Mouse (Mus musculus) lung, postnatal 36 days (tissue): ENCODE data around the gene Cort.
"Not testable (repeated sequence)": the region's sequence is repeated elsewhere in the genome, so short reads cannot be mapped to it uniquely, and the experiment has no call there.

ENCODE experiments used
- DNase-seq: peaks from one replicate; pipeline ENCODE4 v3.0.0; 2022; ENCODE audit warnings: mixed read lengths

Gene Cort

DNA sequence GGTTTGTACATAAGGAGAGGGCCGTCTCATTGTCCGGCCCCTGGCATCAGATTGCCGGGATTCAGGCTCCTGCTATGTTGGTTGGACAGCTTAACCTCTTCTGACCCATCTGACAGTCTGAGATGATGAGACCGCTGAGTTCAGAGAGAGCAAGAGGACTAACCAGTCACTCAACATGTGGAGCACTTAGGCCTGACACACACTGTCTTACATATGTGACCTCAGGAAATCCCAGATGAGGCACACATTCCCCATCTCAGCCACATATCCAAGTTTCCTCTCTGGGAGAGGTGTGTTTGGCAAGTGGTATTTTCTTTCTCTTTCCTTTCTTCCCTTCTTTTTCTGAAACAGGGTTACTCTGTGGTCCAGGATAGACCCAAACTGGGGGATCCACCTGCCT, 18.6 kb upstream of the Cort start:
- no peak for DNase-seq

DNA sequence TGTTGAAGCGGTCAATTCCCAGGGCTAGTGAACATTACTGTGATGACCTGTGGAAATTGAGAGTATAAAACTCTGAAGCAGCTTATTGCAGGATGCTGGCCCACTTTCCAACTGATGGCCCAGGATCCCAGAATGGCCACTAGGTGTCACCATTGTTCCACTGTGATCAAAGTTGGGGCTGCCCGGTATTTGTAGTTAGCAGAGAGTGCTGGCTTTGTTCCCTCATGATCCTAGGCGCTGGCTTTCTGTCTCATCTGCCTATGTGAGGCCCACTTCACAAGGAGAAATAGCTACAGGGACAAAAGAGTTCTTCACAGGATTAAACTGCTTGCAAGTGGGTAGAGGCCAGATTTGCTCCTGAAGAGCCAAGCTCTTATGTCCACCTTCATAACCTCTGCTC, 17.9 kb upstream of the Cort start:
- DNase-seq: peak; percentile 89

DNA sequence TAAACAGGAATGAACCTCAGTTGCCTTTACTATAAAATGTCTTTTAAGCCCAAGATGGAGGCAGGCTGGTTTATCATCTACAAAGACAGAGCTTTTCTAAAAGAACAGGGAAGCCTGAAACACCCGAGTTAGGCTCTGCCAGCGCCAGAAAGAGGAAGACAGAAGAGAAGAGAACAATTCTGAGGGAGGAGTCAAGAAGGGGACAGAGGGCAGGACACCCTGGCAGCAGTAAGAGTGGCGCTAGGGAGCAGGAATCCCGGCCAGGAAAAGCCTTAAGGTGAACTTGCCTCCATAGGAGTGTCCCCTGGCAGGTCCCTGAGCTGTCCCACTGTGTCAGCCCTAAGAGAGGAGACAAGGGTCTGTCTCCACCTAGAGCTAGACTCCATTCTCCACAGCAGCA, 17.0 kb upstream of the Cort start:
- no peak for DNase-seq

DNA sequence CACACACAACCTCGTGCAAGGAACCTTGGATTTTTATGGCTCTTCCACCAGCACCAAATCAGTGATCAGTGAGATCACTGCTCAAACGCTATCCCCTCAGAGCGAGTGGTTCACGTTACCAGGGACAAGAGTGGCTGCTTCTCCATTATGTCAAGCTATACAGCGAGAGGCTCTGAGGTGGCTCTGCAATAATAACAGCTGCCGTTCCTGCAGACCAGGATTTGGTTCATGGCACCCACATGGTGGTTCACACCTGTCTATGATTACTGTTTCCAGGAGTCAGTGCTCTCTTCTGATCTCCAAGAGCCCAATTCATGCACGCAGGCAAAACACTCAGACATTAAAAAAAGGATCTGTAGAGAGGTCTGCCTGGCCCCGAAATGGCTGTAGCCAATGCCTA, 12.0 kb upstream of the Cort start:
- no peak for DNase-seq

DNA sequence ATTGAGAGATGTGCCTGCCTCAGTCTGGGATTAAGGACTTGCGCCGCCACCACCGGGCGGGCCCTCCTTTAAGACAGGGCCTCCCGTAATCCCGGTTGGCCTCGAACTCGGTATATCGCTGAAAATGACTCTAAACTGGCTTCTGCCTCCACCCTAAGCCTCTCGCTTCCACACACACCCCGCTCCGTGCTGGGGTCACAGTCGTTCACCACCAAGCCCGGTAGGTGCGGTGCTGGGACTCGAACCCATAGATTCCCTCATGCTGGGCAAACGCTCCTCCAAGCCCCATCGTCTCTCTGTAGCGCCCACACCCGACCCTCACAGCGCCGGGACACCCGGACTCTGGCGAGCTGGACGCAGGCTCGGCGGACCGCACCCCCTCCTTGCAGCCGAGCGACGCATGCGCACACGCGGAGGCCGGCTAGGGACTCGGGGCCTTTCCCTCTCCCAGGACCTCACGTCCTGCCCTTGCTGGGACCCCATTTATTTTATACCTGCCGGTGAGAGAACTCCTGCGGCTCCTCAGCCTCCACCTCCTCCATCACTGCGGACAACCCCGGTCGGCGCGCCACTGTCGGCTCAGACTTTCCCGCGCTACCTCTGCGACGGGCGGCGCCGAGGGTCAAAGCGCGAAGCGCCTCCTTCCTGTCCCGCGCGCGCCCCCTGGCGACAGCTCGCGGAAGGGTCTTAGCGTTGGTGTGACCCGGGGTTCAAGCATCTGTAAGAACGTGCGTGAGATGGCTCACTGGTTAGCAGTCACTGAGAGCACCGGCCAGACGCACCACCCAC, 10.6 kb upstream of the Cort start, which contains the start of gene Cenps:
Gene Cenps, minus strand, starts transcription at position 648 of the 789 bp plus-strand sequence.
- DNase-seq: peak; percentile 94

DNA sequence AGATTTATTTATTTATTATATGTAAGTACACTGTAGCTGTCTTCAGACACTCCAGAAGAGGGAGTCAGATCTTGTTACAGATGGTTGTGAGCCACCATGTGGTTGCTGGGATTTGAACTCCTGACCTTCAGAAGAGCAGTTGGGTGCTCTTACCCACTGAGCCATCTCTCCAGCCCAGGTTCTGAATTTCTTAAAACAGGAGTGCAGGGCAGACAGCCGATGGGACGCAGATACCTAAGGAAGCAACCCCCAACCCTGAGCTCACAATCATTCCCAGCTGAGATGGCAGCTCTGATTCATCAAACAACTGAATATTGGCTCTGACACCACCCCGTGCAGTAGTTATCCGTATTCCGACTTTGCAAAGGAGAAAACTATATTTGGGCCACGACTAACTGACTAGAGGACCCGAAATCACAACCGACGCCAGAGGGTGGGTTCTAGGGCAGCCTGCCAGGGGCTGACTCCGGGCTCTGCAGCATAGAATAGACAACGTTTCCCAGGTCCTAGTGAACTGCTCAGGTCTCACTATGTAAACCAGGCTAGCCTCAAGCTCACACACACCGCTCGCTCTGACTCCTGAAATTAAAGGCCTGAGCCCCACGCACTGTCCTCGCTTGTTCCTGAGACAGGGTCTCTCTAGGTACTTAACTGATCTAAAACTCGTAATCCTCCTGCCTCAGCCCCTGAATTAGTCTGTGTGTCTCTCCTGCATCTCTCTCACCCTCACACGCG, 9.7 kb upstream of the Cort start:
- DNase-seq: no peak

DNA sequence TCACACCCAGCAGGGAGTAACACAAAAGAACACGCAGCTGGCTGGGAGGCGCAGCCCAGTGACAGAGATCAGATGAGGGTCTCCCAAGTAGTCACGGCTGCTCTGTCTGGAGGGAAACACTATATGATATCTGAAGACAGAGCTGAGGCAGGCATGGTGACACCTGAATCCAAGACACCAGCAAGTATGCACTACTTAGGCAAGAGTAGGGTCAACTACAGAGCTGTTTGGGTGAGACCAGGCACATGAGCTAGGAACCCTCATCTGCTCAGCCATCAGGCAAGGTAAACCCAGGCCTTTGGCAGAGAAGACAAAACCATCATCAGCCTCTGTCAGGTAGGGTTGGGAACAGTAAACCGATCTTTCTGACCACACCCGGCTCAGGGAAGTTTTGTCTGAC, 6.8 kb upstream of the Cort start:
- DNase-seq: no peak

DNA sequence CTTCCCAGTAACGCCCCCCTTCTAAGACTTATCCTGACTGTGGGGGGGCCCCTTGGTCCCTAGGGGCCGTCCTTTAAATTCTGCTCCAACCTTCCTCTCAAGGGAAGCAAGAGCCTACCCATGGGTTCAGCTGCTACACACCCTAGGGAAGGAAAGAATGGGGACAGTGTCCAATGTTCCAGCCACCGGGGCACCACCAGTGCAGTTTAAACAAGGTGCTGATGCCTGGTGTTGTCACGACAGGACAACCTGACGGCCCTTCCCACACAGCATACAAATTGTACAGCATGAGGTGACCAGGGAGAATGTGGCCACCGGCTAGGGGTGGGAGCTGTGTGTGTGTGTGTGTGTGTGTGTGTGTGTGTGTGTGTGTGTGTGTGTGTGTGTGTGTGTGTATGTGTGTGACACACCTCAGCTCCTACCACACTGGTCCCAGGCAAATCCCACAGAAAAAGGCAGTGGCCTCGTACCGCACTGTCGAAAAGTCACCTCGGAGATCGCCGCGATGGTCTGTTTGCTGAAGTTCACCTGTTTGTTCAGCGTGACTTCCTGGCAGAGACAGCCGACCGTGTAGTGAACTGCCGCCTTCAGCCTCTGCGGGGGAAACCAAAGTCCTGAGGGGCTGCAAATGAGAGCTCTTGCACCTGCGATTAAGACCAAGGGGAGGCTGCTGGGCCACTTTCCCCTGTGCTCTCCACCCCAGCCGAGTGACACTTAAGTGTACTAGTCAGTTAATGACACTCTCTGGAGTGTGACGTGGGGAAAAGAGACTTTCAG, 5.4 kb upstream of the Cort start:
- peak; percentile 33 for DNase-seq

DNA sequence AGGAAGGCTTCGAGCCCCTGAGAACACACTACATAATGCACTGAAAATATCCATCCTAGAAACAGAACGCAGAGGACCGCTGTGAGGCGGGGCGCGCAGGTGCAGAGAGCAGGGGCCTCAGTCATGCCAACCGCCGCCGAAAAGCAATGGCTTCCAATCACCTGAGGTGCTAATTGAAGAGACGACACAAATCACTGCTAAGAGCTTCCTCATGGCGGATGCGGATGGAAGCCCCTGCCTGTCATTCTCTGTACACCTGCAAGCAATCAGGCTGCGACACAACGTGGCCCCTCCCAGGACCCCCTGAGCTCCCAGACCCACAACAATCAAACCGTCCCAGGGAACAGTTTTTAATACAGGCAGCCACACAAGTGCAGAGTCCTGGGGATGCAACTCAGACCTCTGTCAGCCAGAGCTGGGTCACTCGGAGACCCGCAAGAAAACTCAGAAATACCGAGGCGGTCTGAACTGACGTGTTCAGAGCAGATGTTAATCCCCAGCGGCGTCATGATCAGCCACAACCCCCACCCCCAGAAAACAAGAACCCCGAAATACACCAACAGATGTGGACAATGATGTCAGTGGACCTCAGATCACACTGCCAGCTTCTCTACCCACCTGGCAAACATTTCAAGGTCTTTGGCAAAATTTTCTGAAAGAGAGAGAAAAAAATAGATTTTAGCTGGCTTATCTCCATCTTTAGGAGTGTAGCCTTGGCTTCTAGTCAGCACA, 4.6 kb upstream of the Cort start:
- DNase-seq: no peak

DNA sequence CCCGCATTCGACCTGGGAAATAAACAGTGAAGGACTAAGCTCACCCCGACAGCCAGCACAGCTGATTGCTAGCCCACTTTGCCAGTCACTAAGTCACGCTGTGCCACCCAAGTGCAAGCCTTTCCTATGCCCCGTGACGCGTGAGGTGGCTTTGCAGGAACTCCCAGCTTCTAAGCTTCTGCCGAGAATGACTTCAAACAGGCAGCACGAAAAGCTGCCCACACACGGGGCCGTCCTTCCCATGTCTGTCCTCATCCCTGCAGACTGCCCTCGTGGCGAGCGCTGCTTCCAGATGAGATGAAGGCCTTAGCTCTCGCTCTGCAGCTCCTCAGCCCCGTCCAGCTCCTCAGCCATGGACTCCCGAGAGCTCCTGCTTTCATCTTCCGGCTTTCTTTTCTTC, 1.9 kb upstream of the Cort start:
- no peak for DNase-seq

DNA sequence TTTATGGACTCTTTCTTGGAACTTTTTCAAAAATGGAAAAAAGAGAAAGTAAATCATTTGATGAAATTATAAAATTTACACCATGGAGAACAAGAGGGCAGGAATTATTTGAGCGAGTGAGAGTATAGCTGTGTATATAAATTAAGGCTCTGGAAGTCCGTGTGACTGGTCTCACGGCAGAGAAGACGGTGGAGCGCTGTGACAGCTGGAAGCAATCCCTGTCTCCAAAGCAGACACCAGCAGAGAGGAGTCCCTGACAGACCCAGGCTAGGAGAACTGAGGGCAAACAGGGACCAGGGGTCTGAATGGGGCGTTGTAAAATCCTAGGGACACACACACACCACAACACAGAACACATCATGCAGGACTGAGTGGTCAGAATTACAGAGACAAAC, 451 bp downstream of the Cort start:
- no peak for DNase-seq

DNA sequence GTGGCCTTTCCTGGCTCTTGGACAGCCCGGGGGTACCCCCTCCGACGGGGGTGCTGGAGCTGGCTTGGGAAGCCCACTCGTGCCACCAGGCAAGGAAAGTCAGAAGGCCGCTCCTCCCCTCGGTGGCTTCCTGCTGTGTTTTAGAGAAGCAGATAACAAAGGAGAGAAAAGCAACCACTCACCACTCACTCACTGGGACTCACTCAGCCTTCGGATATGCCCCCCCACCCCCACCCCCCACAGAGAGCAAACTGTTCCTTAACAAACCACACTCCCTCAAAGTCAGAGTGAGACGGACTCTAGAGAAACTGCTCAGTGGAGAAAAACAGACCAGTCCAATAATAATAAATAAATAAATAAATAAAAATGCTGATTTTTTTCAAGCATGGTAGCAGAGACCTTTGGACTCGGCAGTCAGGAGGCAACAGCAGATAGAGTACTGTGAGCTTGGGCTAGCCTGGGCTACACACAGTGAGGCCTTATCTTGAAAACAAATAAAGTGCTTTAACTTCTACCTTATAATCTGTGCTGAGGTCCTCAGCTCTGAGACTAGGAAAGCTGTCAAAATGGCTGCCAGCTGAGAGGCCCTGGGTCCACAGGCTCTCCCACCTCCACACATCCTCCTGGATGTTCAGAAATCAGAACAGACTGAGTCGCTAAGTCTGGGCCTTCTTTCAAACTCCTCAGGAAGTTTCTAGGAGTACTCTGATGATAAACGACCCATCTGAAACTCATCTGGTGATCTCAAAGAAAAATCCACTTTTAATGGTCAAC, 1.0 kb downstream of the Cort start:
- no peak for DNase-seq

DNA sequence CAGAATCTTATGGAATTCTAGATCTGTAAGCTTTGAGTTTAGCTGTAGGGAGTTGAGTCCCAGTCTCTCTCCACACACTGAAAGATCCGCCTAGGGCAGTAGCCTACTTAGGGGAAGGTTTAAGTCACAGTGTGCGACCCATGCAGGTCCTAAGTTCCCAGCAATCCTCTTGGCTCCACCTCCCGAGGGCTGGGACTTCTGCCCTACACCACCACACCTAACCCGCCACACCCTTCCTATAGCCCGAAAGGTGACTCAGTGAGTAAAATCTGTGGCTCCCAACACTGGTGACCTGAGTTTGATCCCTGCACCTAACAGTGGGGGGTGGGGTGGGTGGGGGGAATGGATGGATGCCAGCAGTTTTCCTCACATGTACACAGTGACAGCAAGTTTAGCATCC, 3.1 kb downstream of the Cort start:
- DNase-seq: no peak

DNA sequence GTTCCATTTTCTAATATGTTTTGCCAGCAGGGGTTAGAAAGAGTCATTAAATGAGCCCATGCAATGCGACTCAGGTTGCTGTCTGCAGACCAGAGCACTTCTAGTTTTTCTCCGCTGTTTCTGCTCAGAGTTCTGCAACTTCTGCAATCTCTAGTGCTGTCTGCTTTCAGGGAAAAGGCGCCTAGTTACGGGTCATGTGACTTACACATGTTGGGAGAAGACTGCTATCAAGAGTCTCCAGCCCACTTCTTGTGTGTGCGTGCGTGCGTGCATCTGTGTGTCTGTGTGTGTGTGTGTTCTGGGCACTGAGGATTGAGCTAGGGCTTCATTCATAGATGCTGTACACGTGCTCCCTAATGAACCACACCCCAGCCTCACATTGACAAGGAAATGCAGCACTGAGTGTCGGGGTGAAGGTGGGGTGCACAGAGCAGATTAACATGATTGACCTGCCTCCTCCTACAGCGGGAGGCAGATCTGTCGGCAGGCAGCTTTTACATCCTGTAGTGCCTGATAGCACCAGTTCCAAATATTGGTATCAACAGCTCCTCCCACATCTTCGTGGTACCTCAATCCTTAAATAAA, 6.5 kb downstream of the Cort start:
- not testable (repeated sequence) for DNase-seq

DNA sequence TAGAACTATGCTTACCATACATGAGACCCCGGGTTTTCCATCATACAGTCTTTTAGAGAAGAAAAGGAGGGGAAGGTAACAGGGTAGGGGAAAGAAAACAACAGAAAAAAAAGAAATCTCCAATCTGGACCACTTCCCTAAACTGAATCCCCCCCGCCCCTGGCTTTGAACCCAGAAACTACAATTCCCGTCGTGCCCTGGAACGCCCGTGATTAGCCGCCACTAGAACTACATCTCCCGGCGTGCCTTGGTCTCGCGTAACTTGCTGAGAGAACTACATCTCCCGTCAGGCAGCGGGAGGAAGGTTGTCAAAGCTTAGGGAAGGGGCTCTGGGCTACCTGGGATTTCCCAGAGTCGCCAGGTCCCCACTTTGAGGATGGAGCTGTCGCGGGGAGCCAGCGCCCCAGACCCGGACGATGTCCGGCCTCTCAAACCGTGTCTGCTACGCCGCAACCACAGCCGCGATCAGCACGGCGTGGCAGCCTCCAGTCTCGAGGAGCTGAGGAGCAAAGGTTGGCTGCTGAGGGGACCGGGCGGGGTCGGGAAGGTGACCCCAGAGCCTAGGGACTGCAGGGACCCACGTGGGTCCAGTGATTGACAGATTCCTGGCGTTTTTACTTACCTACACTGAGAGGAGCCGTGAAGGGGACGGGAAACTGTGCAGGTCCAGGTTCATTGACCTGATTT, 22.5 kb downstream of the Cort start, which contains the start of gene Dffa:
Gene Dffa, plus strand, starts transcription at position 272 of the 687 bp plus-strand sequence.
- DNase-seq: peak; percentile 98

DNA sequence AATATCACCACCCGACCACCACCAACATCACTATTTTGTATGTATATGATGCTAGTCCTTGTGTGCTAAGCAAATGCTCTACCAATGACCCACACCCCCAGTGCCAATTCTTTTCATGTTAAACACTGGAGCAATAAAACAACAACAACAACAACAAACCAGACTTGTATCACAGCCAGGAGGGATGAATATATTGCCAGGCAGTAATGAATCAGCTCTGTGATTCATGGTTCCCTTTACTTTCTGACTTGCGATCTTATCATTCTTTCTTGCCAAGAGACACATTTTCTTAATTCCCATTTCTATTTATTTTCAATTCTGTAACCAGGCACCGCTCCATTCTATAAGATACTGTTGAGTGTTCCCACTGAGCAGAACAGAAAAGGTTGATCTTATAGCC, 25.1 kb downstream of the Cort start:
- no peak for DNase-seq

DNA sequence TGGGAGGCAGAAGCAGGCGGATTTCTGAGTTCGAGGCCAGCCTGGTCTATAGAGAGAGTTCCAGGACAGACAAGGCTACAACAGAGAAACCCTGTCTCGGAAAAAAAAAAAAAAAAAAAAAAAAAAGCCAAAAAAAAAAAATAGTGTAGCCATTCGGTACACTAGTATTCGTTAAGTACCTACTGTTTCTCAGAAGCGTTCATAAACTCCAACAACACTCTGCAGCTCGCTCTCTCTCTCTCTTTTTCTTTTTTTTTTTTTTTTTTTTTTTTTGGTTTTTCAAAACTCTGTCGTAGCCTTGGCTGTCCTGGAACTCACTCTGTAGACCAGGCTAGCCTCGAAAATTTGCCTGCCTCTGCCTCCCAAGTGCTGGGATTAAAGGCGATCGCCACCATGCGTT, 26.1 kb downstream of the Cort start:
- not testable (repeated sequence) for DNase-seq

DNA sequence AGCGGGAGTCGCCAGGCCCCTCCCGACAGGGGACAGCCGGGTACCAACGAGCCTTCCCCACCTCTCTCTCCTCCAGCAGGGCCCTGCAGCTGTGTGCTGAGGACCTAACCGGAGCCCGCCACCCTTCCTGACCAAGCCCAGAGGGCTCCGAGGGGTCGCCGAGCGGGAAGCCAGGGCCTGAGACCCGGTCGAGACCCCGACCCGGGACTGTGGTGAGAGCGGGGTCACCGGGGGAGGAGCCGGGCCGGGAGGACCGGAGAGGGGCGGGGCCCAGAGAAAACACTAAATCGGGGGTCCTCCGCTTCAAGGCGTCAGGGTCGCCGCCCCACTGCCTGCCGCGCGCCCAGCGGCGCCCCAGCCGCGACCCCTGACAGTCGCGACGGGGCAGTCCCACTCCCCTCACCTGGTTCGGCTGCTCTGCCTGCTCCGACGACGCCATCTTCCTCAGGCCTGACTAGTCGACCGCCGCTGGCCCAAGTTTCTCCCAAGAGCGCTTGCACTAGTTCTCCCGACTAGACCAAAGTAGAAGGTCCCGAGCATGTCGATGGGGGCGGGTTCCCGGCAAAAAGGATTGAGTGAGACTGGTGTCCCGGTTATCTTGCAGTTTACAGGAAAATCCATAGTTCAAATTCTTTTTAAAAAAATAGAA, 27.1 kb downstream of the Cort start, which contains the start of gene Pex14:
Gene Pex14, minus strand, starts transcription at position 508 of the 649 bp plus-strand sequence.
- peak; percentile 97 for DNase-seq

DNA sequence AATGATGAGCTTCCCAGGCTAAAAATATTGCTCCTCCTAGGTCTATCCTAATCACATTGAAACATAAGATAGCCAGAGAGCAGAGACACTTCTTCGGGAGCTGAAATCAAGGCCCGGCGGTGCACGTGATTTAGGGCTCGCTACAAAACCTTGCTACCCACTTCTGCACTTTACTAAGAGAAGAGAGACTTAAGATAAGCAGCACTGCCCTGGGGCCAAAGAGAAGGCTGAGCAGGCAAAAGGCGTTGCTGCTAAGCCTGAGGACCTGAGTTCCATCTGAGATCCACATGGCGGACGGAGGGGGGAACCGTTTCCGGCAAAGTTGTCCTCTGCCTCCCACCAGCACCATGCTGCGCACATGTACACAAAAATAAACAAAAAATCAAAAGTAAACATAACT, 28.0 kb downstream of the Cort start:
- DNase-seq: no peak

DNA sequence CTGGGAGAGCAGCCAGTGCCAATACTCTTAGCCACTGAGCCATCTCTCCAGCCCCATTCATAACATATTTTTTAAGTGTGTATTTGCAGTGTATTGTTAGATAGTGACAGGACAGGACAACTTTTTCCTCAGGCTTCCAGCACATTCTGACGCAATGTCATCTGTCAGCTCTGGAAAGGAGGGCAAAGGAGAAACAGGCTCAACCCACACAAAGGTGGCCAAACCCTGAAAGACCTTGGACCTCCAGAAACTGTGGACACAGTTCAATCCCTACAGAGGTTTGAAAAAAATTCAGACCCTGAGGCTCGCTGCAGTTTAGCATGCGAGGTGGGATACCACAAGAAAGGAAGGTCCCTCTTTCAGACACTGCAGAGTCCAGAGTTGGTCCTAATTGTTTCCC, 28.6 kb downstream of the Cort start:
- no peak for DNase-seq
